Mouse (Mus musculus): ENCODE data around the gene Ankrd65. TPM values are rescaled to one million over a fixed set of nuclear protein-coding genes. Genes with fewer than 3 reads are reported as not detected.
"Not testable (repeated sequence)": the region's sequence is repeated elsewhere in the genome, so short reads cannot be mapped to it uniquely, and the experiment has no call there.

The Ankrd65 gene
- polyA plus RNA-seq, 1 experiment from 2014 or later = not detected

GRCm38 (mm10) chr4:155777816-155778215, 12.4 kb upstream of the Ankrd65 start:
- ATAC-seq (ENCODE audit: low FRiP score) = no peak
- 86% methylated on average over 2 of the region's 2 CpGs for WGBS
- Histone ChIP-seq H3K36me3 (replicated peaks) (no peaks in the 10 kb centered on the region), H3K4me2 (no peak overlapping the region), H3K9ac (no peak overlapping the region), H3K27ac (no peak overlapping the region), H3K9me3 (no peaks in the 10 kb centered on the region), H3K4me1 (peaks cover 12% of the 10 kb centered on the region), H3K4me3 (replicated peaks) (no peak overlapping the region), H3K27me3 (peaks cover 48% of the 10 kb centered on the region)

GRCm38 (mm10) chr4:155779498-155779897, 10.7 kb upstream of the Ankrd65 start:
- H3K36me3 ChIP-seq (replicated peaks) = no peaks in the 10 kb centered on the region
- peaks cover 9% of the 10 kb centered on the region for H3K4me1 ChIP-seq
- no peak overlapping the region for H3K27ac ChIP-seq
- WGBS = 82% methylated on average over 4 of the region's 4 CpGs
- no peak overlapping the region for H3K4me3 ChIP-seq (replicated peaks)
- H3K9me3 ChIP-seq = no peaks in the 10 kb centered on the region
- peaks cover 33% of the 10 kb centered on the region for H3K27me3 ChIP-seq
- H3K4me2 ChIP-seq = no peak overlapping the region
- H3K9ac ChIP-seq = no peak overlapping the region
- ATAC-seq (ENCODE audit: low FRiP score) = no peak

- Histone ChIP-seq H3K4me1 (peaks cover 17% of the 10 kb centered on the region), H3K27me3 (peaks cover 19% of the 10 kb centered on the region), H3K4me3 (replicated peaks) (no peak overlapping the region), H3K9ac (no peak overlapping the region), H3K36me3 (replicated peaks) (no peaks in the 10 kb centered on the region), H3K9me3 (no peaks in the 10 kb centered on the region), H3K4me2 (no peak overlapping the region), H3K27ac (no peak overlapping the region)
- no peak for ATAC-seq (ENCODE audit: low FRiP score)
- 45% methylated on average over 6 of the region's 6 CpGs for WGBS
These were observed 9.3 kb upstream of the Ankrd65 start for GRCm38 (mm10) chr4:155780895-155781294.

DNA sequence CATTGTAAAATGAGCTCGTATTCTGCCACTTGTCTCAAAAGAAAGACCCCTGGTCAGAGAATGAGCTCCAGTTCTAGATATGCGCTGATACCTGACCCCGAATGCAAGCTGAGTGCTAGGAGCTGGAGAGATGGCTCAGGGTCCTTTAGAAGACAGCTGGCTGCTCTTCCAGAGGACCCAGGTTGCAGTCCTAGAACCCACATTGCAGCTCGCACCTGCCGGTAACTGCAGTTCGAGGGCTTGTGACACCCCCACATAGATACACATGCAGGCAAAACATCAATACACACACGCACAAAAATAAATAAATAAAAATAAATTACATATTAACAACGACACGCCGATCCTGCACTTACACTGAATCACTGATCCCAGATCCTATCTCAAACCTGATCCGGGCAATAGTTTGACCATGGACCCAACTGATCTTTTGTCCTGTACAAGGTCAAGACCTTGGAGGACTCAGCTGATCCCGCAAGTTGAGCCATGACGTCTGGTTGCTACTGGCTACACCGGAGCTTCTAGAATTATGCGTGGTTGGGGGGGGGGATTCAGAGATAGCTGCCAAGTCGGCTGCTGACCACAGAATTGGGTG, 6.7 kb upstream of the Ankrd65 start:
- Histone ChIP-seq H3K4me2 (peak overlapping the region; percentile 72), H3K4me1 (peaks cover 17% of the 10 kb centered on the region), H3K9ac (peak overlapping the region; percentile 76; the same call in 1 of the 2 replicates), H3K36me3 (replicated peaks) (no peaks in the 10 kb centered on the region), H3K9me3 (no peaks in the 10 kb centered on the region), H3K27me3 (peaks cover 10% of the 10 kb centered on the region; the same call in 1 of the 2 replicates), H3K4me3 (replicated peaks) (peak overlapping the region; percentile 50), H3K27ac (0 out of 2 replicates have a peak overlapping the region, but pooled peaks have one; percentile 13)
- ATAC-seq (ENCODE audit: low FRiP score) = peak; percentile 21
- WGBS = 47% methylated on average over 16 of the region's 16 CpGs

GRCm38 (mm10) chr4:155784081-155784701, 6.0 kb upstream of the Ankrd65 start:
- ATAC-seq (ENCODE audit: low FRiP score) = peak; percentile 89
- H3K9ac ChIP-seq = peak overlapping the region; percentile 76
- WGBS = under 1% methylated on average over 52 of the region's 52 CpGs
- H3K27me3 ChIP-seq = peaks cover 5% of the 10 kb centered on the region; the same call in 1 of the 2 replicates
- H3K27ac ChIP-seq = peak overlapping the region; percentile 75
- peak overlapping the region; percentile 50 for H3K4me3 ChIP-seq (replicated peaks)
- no peaks in the 10 kb centered on the region for H3K36me3 ChIP-seq (replicated peaks)
- H3K4me1 ChIP-seq = peaks cover 17% of the 10 kb centered on the region
- peak overlapping the region; percentile 72 for H3K4me2 ChIP-seq
- no peaks in the 10 kb centered on the region for H3K9me3 ChIP-seq

GRCm38 (mm10) chr4:155785246-155785645, 5.0 kb upstream of the Ankrd65 start:
- Histone ChIP-seq H3K4me2 (no peak overlapping the region), H3K9ac (no peak overlapping the region), H3K36me3 (replicated peaks) (no peaks in the 10 kb centered on the region), H3K27me3 (peaks cover 5% of the 10 kb centered on the region; the same call in 1 of the 2 replicates), H3K4me3 (replicated peaks) (no peak overlapping the region), H3K9me3 (no peaks in the 10 kb centered on the region), H3K27ac (no peak overlapping the region), H3K4me1 (peaks cover 17% of the 10 kb centered on the region)
- no peak for ATAC-seq (ENCODE audit: low FRiP score)
- 87% methylated on average over 10 of the region's 10 CpGs for WGBS

- WGBS = 61% methylated on average over 5 of the region's 5 CpGs
- H3K36me3 ChIP-seq (replicated peaks) = no peaks in the 10 kb centered on the region
- H3K4me1 ChIP-seq = peaks cover 17% of the 10 kb centered on the region
- no peak for ATAC-seq (ENCODE audit: low FRiP score)
- no peak within 1 kb of the TSS for H3K9ac ChIP-seq
- peak within 1 kb of the TSS; percentile 50 for H3K4me3 ChIP-seq (replicated peaks)
- peak within 1 kb of the TSS; percentile 72 for H3K4me2 ChIP-seq
- peaks cover 8% of the 10 kb centered on the region; the same call in 1 of the 2 replicates for H3K27me3 ChIP-seq
- H3K27ac ChIP-seq = no peak within 1 kb of the TSS
- H3K9me3 ChIP-seq = no peaks in the 10 kb centered on the region
These were observed 4.4 kb upstream of the Ankrd65 start, which contains the start of gene Tmem88b for GRCm38 (mm10) chr4:155785819-155786218. Tmem88b (minus strand) TSS chr4:155785874.

DNA sequence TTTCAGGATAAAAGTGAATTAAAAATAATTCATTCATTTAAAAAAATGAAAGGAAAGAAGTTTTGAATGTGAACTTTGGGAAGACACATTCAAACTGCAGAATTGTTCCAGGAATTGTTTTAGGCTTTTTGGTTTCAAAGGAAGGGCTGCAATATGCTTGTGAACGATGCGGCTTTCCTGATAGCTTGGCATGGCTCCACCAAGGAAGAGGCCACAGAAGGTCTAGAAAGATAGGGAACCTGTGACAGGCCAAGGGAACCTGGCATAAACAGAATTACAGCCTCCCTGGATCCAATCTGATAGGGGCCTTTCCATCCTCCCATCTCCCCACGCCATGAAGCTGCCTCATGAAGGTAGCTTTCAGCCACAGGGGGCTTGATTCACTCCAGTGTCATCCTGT, 1.9 kb upstream of the Ankrd65 start:
- ATAC-seq (ENCODE audit: low FRiP score) = no peak
- Histone ChIP-seq H3K4me2 (no peak overlapping the region), H3K36me3 (replicated peaks) (no peaks in the 10 kb centered on the region), H3K27ac (no peak overlapping the region), H3K4me1 (peaks cover 17% of the 10 kb centered on the region), H3K4me3 (replicated peaks) (no peak overlapping the region), H3K27me3 (peaks cover 16% of the 10 kb centered on the region), H3K9me3 (no peaks in the 10 kb centered on the region), H3K9ac (no peak overlapping the region)
- 77% methylated on average over 3 of the region's 3 CpGs for WGBS

DNA sequence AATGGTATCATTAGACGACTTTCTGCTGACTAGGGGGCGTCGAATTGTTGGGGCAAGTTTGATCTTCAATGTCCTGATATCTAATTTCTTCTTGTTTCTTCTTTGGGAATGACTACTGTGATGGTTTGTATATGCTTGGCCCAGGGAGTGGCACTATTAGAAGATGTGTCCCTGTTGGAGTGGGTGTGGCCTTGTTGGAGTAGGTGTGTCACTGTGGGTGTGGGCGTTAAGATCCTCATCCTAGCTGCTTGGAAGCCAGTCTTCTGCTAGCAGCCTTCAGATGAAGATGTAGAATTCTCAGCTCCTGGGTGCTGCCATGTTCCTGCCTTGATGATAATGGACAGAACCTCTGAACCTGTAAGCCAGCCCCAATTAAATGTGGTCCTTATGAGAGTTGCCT, 1.4 kb upstream of the Ankrd65 start:
- not testable (repeated sequence) for ATAC-seq (ENCODE audit: low FRiP score); H3K4me2 ChIP-seq; H3K4me3 ChIP-seq (replicated peaks); H3K27ac ChIP-seq; H3K9ac ChIP-seq; H3K9me3 ChIP-seq; H3K36me3 ChIP-seq (replicated peaks)
- 84% methylated on average over 4 of the region's 4 CpGs for whole genome bisulfite sequencing
- Histone ChIP-seq H3K27me3 (peaks cover 16% of the 10 kb centered on the region), H3K4me1 (peaks cover 12% of the 10 kb centered on the region)

GRCm38 (mm10) chr4:155790650-155791161, 467 bp downstream of the Ankrd65 start:
- Histone ChIP-seq H3K4me1 (no peaks in the 10 kb centered on the region), H3K27ac (no peak overlapping the region), H3K9me3 (no peaks in the 10 kb centered on the region), H3K4me3 (replicated peaks) (no peak overlapping the region), H3K9ac (no peak overlapping the region), H3K4me2 (no peak overlapping the region), H3K36me3 (replicated peaks) (no peaks in the 10 kb centered on the region), H3K27me3 (peaks cover 16% of the 10 kb centered on the region)
- ATAC-seq (ENCODE audit: low FRiP score) = no peak
- 70% methylated on average over 3 of the region's 3 CpGs for WGBS

DNA sequence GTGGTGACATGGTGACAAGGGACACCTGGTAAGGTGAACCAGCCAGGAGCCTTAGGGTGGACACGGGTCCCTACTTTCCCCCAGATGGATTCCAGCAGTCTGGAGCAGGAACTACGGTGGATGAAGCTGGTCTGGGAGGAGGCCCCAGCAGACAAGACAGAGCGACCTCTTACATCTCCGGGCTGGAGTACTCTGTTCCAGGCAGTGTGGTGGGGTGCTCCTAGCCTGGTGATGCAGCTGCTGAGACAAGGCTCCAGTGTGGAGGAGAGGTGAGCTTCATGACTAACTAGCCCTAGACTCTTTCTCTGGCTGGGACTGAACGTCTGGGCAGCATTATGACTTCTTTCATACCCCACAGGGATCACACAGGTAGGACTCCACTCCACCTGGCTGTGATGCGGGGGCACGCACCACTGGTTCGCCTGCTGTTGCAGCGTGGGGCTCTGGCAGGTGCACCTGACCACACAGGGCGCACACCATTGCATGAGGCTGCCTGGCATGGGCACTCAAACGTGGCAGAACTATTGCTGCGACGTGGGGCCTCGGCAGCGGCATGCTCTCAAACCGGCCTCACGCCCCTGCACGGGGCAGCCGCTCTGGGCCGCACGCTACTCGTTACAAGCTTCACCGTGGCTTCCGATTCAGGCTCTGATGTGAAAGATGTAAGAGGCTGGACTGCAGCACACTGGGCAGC, 1.1 kb downstream of the Ankrd65 start:
- H3K27me3 ChIP-seq = peaks cover 18% of the 10 kb centered on the region
- no peak overlapping the region for H3K4me2 ChIP-seq
- H3K9me3 ChIP-seq = no peaks in the 10 kb centered on the region
- WGBS = 80% methylated on average over 24 of the region's 24 CpGs
- no peak overlapping the region for H3K27ac ChIP-seq
- no peaks in the 10 kb centered on the region for H3K36me3 ChIP-seq (replicated peaks)
- ATAC-seq (ENCODE audit: low FRiP score) = no peak
- H3K9ac ChIP-seq = no peak overlapping the region
- no peaks in the 10 kb centered on the region for H3K4me1 ChIP-seq
- H3K4me3 ChIP-seq (replicated peaks) = no peak overlapping the region

- Histone ChIP-seq H3K4me1 (no peaks in the 10 kb centered on the region), H3K27me3 (peaks cover 18% of the 10 kb centered on the region), H3K9me3 (no peaks in the 10 kb centered on the region), H3K27ac (no peak overlapping the region), H3K36me3 (replicated peaks) (no peaks in the 10 kb centered on the region), H3K9ac (no peak overlapping the region), H3K4me3 (replicated peaks) (no peak overlapping the region), H3K4me2 (no peak overlapping the region)
- WGBS = 80% methylated on average over 2 of the region's 2 CpGs
- no peak for ATAC-seq (ENCODE audit: low FRiP score)
These were observed 3.5 kb downstream of the Ankrd65 start for GRCm38 (mm10) chr4:155793730-155794129.
